Mouse (Mus musculus) heart, embryonic 13.5 days (tissue): ENCODE results near the gene B4galt7. TPM values are rescaled to one million over a fixed set of nuclear protein-coding genes. Genes with fewer than 3 reads are reported as not detected.
"Not testable (repeated sequence)": the region's sequence is repeated elsewhere in the genome, so short reads cannot be mapped to it uniquely, and the experiment has no call there.

Experiments
- ATAC-seq: fragments of 200-750 bp; cut with Nextera tagmentation; 2 replicates; pipeline ENCODE4 v1.8.0; 2017; ENCODE audit warnings: moderate TSS enrichment; ENCODE audit not compliant: insufficient number of reproducible peaks, low FRiP score, low TSS enrichment; ENCODE audit errors: extremely low read depth
- H3K27ac ChIP-seq: fragments of 300-500 bp; sonication (generic); replicated peaks from 2 replicates; pipeline ENCODE4 v1.5.1; 2015; ENCODE audit warnings: moderate library complexity, mild to moderate bottlenecking, inconsistent platforms
- H3K27me3 ChIP-seq: fragments of 300-500 bp; sonication (generic); replicated peaks from 2 replicates; pipeline ENCODE4 v1.6.1; 2015; ENCODE audit warnings: mild to moderate bottlenecking, inconsistent platforms
- H3K36me3 ChIP-seq: fragments of 300-500 bp; sonication (generic); 2 replicates; pipeline ENCODE4 v1.6.1; 2015; ENCODE audit warnings: mild to moderate bottlenecking, inconsistent platforms
- H3K4me1 ChIP-seq: fragments of 300-500 bp; sonication (generic); 2 replicates; pipeline ENCODE4 v1.6.1; 2015; ENCODE audit warnings: inconsistent platforms
- H3K4me2 ChIP-seq: fragments of 300-500 bp; sonication (generic); 2 replicates; pipeline ENCODE4 v1.6.1; 2015; ENCODE audit warnings: inconsistent platforms, mild to moderate bottlenecking, moderate library complexity
- H3K4me3 ChIP-seq: fragments of 300-500 bp; sonication (generic); 2 replicates; pipeline ENCODE4 v1.5.1; 2015; ENCODE audit warnings: moderate library complexity, mild to moderate bottlenecking, inconsistent platforms
- H3K9ac ChIP-seq: fragments of 300-500 bp; sonication (generic); 2 replicates; pipeline ENCODE4 v1.6.1; 2015; ENCODE audit warnings: inconsistent platforms, mild to moderate bottlenecking, moderate library complexity
- H3K9me3 ChIP-seq: fragments of 300-500 bp; sonication (generic); 2 replicates; pipeline ENCODE4 v1.6.1; 2016; ENCODE audit warnings: inconsistent platforms
- WGBS: fragments of 180-500 bp; shearing (Covaris S2); methylation state at CpG from one replicate; pipeline ENCODE4 v1.1.7; 2015; ENCODE audit warnings: mixed read lengths; 5-methylcytosine and 5-hydroxymethylcytosine counted together
- polyA plus RNA-seq: library from polyadenylated mRNA; unstranded; fragments of >200 nt; fragmentation: Nextera tagmentation; extraction: Ambion mirVana; gene quantifications from 2 replicates; pipeline ENCODE4 v1.2.1, GENCODE M21; 2015

B4galt7 gene
- polyA plus RNA-seq, result 20.6 and 21.2 TPM in 2 replicates

- Histone ChIP-seq H3K4me3 (peak within 1 kb of the TSS; percentile 93), H3K36me3 (peaks cover 51% of the 10 kb centered on the region), H3K27ac (peak within 1 kb of the TSS; percentile 65), H3K4me1 (peaks cover 17% of the 10 kb centered on the region), H3K9me3 (no peaks in the 10 kb centered on the region), H3K27me3 (no peaks in the 10 kb centered on the region), H3K4me2 (peak within 1 kb of the TSS; percentile 73), H3K9ac (peak within 1 kb of the TSS; percentile 95)
- 8% methylated on average over 51 of the region's 51 CpGs for WGBS
- ATAC-seq, result peak; percentile 79
Measured at GRCm38 (mm10) chr13:55599566-55600540, at the start of gene B4galt7. Gene B4galt7 (plus strand): TSS chr13:55599896.

- H3K27me3 ChIP-seq, result no peaks in the 10 kb centered on the region
- peaks cover 50% of the 10 kb centered on the region for H3K36me3 ChIP-seq
- H3K4me1 ChIP-seq, result no peaks in the 10 kb centered on the region
- H3K4me3 ChIP-seq, result no peak overlapping the region
- no peak overlapping the region for H3K9ac ChIP-seq
- H3K9me3 ChIP-seq, result no peaks in the 10 kb centered on the region
- no peak overlapping the region for H3K27ac ChIP-seq
- ATAC-seq, result no peak
- WGBS, result 87% methylated on average over 9 of the region's 9 CpGs
- no peak overlapping the region for H3K4me2 ChIP-seq
Measured at GRCm38 (mm10) chr13:55555921-55556320, 43.8 kb upstream of the B4galt7 start.

GRCm38 (mm10) chr13:55557499-55557898 is 42.2 kb upstream of the B4galt7 start:
- no peaks in the 10 kb centered on the region for H3K9me3 ChIP-seq
- no peaks in the 10 kb centered on the region for H3K4me1 ChIP-seq
- no peak overlapping the region for H3K4me2 ChIP-seq
- no peak for ATAC-seq
- H3K4me3 ChIP-seq, result no peak overlapping the region
- peaks cover 39% of the 10 kb centered on the region for H3K36me3 ChIP-seq
- no peak overlapping the region for H3K9ac ChIP-seq
- H3K27ac ChIP-seq, result no peak overlapping the region
- 82% methylated on average over 6 of the region's 6 CpGs for WGBS
- no peaks in the 10 kb centered on the region for H3K27me3 ChIP-seq

DNA sequence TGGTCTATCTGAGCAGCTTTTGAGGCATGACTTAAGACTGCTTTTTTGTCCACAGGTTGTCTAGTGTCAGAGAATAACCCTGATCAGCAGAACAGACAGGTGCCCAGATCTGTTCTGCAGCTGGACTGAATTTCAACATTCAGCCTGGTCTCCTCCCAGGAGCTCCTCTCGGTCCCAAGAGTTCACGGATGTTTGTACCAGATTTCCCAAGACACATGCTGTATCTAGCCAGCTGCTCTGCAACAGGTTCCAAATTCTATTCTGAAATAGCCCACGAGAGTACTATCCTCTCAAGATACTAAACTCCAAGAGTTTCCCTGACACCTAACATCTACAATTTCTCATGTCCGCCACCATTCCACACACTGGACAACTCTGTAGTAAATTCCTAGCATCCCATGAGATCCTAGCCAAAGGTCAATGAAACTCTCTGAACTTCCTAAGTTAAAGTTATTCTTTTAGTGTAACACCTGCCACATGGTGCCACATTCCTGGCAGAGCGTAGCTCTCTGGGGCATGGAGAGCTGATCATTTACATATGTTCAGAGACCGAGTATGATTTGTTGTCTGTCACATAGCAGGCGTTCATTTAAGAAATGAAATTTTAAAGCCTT is 36.3 kb upstream of the B4galt7 start:
- Histone ChIP-seq H3K9ac (no peak overlapping the region), H3K4me2 (no peak overlapping the region), H3K4me1 (no peaks in the 10 kb centered on the region), H3K9me3 (no peaks in the 10 kb centered on the region), H3K27ac (no peak overlapping the region), H3K36me3 (peaks cover 42% of the 10 kb centered on the region), H3K4me3 (no peak overlapping the region), H3K27me3 (no peaks in the 10 kb centered on the region)
- 87% methylated on average over 7 of the region's 7 CpGs for WGBS
- ATAC-seq, result no peak

DNA sequence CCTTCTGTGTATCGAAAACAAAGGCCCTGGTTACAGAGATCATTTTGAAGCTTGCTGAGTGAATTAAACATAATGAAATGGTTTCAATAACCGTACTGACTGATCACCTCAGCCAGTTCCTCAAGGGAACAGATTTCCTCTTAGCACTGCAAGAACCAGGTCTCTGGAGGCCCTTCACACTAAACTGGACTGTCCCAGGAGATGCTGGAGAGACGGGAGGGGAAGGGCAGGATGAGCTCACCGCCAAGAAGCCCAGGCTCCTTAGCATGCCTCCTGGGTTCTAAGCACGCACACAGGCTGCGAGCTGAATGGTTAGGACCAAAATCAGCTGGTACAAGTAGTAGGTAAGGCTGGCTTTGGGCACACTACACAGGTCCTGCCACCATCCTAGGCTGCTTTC is 32.7 kb upstream of the B4galt7 start:
- Histone ChIP-seq H3K9ac (0 out of 2 replicates have a peak overlapping the region, but pooled peaks have one; percentile 44), H3K4me1 (peaks cover 12% of the 10 kb centered on the region), H3K27me3 (no peaks in the 10 kb centered on the region), H3K9me3 (no peaks in the 10 kb centered on the region), H3K27ac (no peak overlapping the region), H3K36me3 (peaks cover 44% of the 10 kb centered on the region), H3K4me3 (no peak overlapping the region), H3K4me2 (no peak overlapping the region)
- no peak for ATAC-seq
- 76% methylated on average over 6 of the region's 6 CpGs for WGBS

DNA sequence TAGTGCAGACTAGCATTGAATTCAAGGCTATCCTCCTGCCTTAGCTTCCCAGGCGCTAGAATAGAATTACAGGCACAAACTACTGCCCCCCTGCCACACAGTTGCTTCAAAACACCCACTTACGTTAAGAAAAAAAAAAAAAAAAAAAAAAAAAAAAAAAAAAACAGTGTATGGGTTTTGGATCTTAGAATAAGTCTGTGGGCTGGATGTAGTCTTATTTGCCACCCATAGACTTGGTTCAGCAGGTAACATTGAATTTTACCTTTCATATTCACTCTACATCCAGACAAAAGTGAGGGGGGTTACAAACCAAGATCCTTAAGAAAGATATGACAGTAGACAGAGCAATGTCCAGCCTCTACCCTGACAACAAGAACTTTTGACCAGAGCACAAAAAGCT is 31.7 kb upstream of the B4galt7 start:
- ATAC-seq, result no peak
- Histone ChIP-seq H3K27me3 (no peaks in the 10 kb centered on the region), H3K27ac (no peak overlapping the region), H3K4me3 (no peak overlapping the region), H3K4me1 (peaks cover 12% of the 10 kb centered on the region), H3K9ac (no peak overlapping the region), H3K4me2 (no peak overlapping the region), H3K36me3 (peaks cover 44% of the 10 kb centered on the region), H3K9me3 (no peaks in the 10 kb centered on the region)
- 79% methylated on average over 2 of the region's 2 CpGs for WGBS

GRCm38 (mm10) chr13:55568524-55568923 is 31.2 kb upstream of the B4galt7 start:
- not testable (repeated sequence) for H3K9ac ChIP-seq, ATAC-seq, H3K27me3 ChIP-seq, H3K4me3 ChIP-seq, H3K4me2 ChIP-seq, H3K9me3 ChIP-seq, H3K27ac ChIP-seq
- Histone ChIP-seq H3K4me1 (peaks cover 12% of the 10 kb centered on the region), H3K36me3 (peaks cover 43% of the 10 kb centered on the region)
- 84% methylated on average over 4 of the region's 4 CpGs for WGBS

DNA sequence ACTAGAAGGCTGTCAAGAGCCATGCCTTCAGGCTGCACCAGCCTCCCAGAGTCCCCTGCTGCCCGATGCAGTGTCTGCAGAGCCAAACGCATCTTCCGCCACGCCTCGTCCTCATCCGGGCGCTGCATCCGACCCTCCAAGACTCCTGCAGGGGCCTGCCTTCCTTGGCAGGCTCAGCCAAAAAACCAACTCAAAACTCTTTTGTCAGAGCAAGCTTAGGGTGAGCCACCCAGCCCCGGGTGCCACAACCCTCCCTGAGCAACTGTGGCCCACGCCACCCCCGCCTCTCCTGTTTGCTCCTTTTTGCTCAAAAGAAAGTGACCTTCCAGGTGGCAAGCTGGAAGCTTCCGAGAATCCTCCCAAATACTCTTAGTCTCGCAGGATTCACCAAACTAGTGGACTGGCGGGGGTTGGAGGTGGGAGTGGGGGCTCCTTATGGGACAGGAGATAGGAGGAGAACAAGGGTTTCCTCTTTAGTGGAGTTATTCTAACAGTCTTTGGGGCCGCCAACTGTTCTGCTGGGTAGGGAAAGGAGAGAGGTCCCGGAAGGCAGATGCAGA is 29.9 kb upstream of the B4galt7 start:
- Histone ChIP-seq H3K9me3 (peaks cover 7% of the 10 kb centered on the region), H3K27me3 (no peaks in the 10 kb centered on the region), H3K4me3 (peak overlapping the region; percentile 94), H3K9ac (peak overlapping the region; percentile 96), H3K27ac (peak overlapping the region; percentile 90), H3K36me3 (peaks cover 36% of the 10 kb centered on the region), H3K4me1 (peaks cover 12% of the 10 kb centered on the region), H3K4me2 (peak overlapping the region; percentile 96)
- ATAC-seq, result no peak
- WGBS, result 10% methylated on average over 16 of the region's 16 CpGs

GRCm38 (mm10) chr13:55570286-55570973 is 29.3 kb upstream of the B4galt7 start:
- WGBS, result under 1% methylated on average over 45 of the region's 47 CpGs
- ATAC-seq, result peak; percentile 67; the same call in 1 of the 2 replicates

DNA sequence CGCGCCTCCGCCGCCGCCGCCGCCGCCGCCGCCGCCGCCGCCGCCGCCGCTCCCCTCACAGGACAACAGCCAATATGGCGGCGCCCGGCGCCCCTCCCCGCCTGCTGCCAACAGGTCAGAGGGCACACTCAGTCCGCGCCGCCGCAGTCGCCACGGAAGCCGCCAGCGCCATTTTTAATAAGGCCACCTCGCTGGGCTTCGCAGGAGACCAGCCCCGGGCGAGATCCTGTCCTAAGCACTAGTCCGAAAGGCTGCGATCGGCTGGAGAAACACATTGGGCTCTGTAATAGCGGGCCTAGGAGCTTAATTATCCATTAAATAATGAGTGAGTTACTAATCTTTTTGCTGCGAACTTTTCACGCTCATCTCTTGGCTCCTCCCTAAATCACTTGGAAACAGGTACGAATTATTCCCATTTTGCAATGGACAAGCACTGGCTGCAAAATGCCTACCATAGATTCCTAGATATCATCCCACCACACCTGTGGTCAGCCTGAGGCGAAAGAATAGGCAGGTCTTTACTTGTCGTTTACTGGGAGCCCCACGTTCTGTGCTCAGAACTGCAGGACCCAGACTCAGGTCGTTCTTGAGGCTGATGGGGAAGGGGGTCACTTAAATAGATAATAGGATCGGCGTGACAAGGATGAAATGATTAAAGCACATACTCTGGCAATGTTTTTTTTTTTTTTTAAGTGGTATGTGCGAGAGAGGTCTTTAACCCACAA is 28.5 kb upstream of the B4galt7 start, which contains the start of gene Fam193b:
Gene Fam193b (minus strand): TSS at position 94 of the 725 bp plus-strand sequence.
- H3K9me3 ChIP-seq, result peaks cover 7% of the 10 kb centered on the region
- H3K4me3 ChIP-seq, result peak within 1 kb of the TSS; percentile 94
- WGBS, result 2% methylated on average over 31 of the region's 47 CpGs
- no peaks in the 10 kb centered on the region for H3K27me3 ChIP-seq
- peak within 1 kb of the TSS; percentile 96 for H3K4me2 ChIP-seq
- peak within 1 kb of the TSS; percentile 96 for H3K9ac ChIP-seq
- H3K4me1 ChIP-seq, result peaks cover 12% of the 10 kb centered on the region
- peaks cover 25% of the 10 kb centered on the region for H3K36me3 ChIP-seq
- ATAC-seq, result peak; percentile 81
- H3K27ac ChIP-seq, result peak within 1 kb of the TSS; percentile 90

More at GRCm38 (mm10) chr13:55570286-55570973, 29.3 kb upstream of the B4galt7 start:
- H3K4me2 ChIP-seq, result peak overlapping the region; percentile 96
- peaks cover 12% of the 10 kb centered on the region for H3K4me1 ChIP-seq
- peak overlapping the region; percentile 96 for H3K9ac ChIP-seq
- no peaks in the 10 kb centered on the region for H3K27me3 ChIP-seq
- peak overlapping the region; percentile 94 for H3K4me3 ChIP-seq
- H3K9me3 ChIP-seq, result peaks cover 7% of the 10 kb centered on the region
- peaks cover 30% of the 10 kb centered on the region for H3K36me3 ChIP-seq
- H3K27ac ChIP-seq, result peak overlapping the region; percentile 90
